Comparison of ENCODE assay signal across 9 mouse cellular contexts in the genomic region with DNA sequence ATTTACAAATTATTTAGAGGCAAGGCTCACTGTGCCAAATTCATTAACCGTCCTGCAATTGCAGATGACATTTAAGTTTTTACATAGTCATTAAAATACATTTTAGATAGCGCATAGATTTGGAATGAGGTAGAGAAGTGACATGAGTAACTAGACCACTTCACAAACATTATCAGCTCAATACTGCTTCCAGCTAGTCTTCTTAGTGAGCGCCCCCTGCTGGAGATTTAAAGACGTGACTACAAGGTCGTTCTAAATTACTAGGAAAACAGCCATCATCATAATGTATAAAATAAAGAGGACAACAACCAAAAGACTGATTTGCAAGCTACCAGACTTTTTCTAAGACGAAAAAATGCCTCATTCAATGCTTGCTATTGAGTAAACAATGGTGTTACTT. TPM values are rescaled to one million over a fixed set of nuclear protein-coding genes. Genes with fewer than 3 reads are reported as not detected.
DNase-seq lines count a peak whose midpoint lies in the region; ATAC-seq and TF ChIP-seq lines count a peak whose summit lies in the region.
"Had no signal": no experiment of that assay in that cellular context is flagged by ENCODE, and none has a peak within 500 bp of the region (broad histone marks: within the 10 kb centered on the region; RNA-seq: fewer than 3 reads in every experiment).

No protein-coding gene starts in this region.

- ATAC-seq in forebrain, embryonic 14.5 days: peak; percentile 68; the same call in 1 of the 2 replicates

- peak; percentile 75 for TF ChIP-seq CTCF in left cerebral cortex, adult 2 months (IDR thresholded peaks at IDR 0.05)

- no peaks in the 10 kb centered on the region for H3K4me1 ChIP-seq in forebrain, embryonic 14.5 days (ENCODE audit: control insufficient read depth, insufficient read depth, low read length)
- H3K4me1 ChIP-seq: lung, embryonic 15.5 days had no signal

- H3K27ac ChIP-seq in left cerebral cortex, adult 2 months: no peak overlapping the region
- H3K27ac ChIP-seq in forebrain, embryonic 14.5 days (ENCODE audit: low read depth, low read length): no peak overlapping the region
- H3K27ac ChIP-seq: lung, embryonic 15.5 days had no signal

- no peak overlapping the region for H3K9ac ChIP-seq in forebrain, embryonic 14.5 days (ENCODE audit: low read length)
- H3K9ac ChIP-seq: lung, embryonic 15.5 days had no signal

- intact Hi-C loops in left cerebral cortex, adult 2 months (cut with DNase I): loop anchor here (5.0 to 10.0 kb wide), 3 partner anchors 250 to 653 kb away; no protein-coding TSS in a partner anchor

- H3K4me2 ChIP-seq in forebrain, embryonic 14.5 days (ENCODE audit: low read length): no peak overlapping the region
- H3K4me2 ChIP-seq: lung, embryonic 15.5 days had no signal

- H3K4me3 ChIP-seq in left cerebral cortex, adult 2 months: no peak overlapping the region
- no peak overlapping the region for H3K4me3 ChIP-seq in forebrain, embryonic 14.5 days (ENCODE audit: low read depth, low read length)
- H3K4me3 ChIP-seq: lung, embryonic 15.5 days had no signal

- no peaks in the 10 kb centered on the region for H3K9me3 ChIP-seq in forebrain, embryonic 14.5 days (replicated peaks; ENCODE audit: control insufficient read depth, low read length)
- H3K9me3 ChIP-seq: lung, embryonic 15.5 days had no signal

- H3K27me3 ChIP-seq in forebrain, embryonic 14.5 days (replicated peaks; ENCODE audit: control insufficient read depth, insufficient read depth, low read length): no peaks in the 10 kb centered on the region
- H3K27me3 ChIP-seq: lung, embryonic 15.5 days had no signal

- 17% methylated on average over 6 of the region's 6 CpGs for WGBS in forebrain, embryonic 14.5 days

- no peaks in the 10 kb centered on the region for H3K36me3 ChIP-seq in forebrain, embryonic 14.5 days (ENCODE audit: control insufficient read depth, insufficient read depth, low read length)
- H3K36me3 ChIP-seq: lung, embryonic 15.5 days had no signal

- DNase-seq in left cerebral cortex, adult 2 months (ENCODE audit: extremely low spot score in 1 of 2, low spot score in 2 of 2): peak in 1 of 2 experiments; percentile 35
- no peak for DNase-seq in left cerebral cortex, adult 8-10 months (ENCODE audit: low spot score in 2 of 2)
- DNase-seq in Muller cell, postnatal 12 days (ENCODE audit: inconsistent ontology term): peak; percentile 17
- peak; percentile 72 for DNase-seq in adrenal gland, postnatal 14 days
- peak; percentile 83 for DNase-seq in forebrain, embryonic 14.5 days (ENCODE audit: low spot score)
- DNase-seq in layer of hippocampus, postnatal 10 days (ENCODE audit: low spot score in 2 of 2): peak; percentile 59 to 70
- peak; percentile 46 to 70 for DNase-seq in right cerebral cortex, postnatal 10 days (ENCODE audit: low spot score in 2 of 2)
- DNase-seq in MN1 (ENCODE audit: low spot score): no peak

RNA-seq across cellular contexts. Expression of gene Xirp2, which starts 32.0 kb away (rescaled TPM):
- total RNA-seq in left cerebral cortex, adult 2 months (2021): under 1 TPM; 0.05 TPM
- under 1 TPM; 0.02 to 0.52 (median 0.32) TPM for total RNA-seq in left cerebral cortex, adult 8-10 months (2022)
- not detected in 2 replicates for total RNA-seq in adrenal gland, postnatal 14 days (2021)
- polyA plus RNA-seq in forebrain, embryonic 14.5 days (2014; fragmentation: Nextera tagmentation; extraction: Ambion mirVana): not detected in 2 replicates
- total RNA-seq in layer of hippocampus, postnatal 10 days (2021): under 1 TPM in 1 of 2 experiments, not detected in 1; 0.02 TPM

RNA-seq across cellular contexts. Expression of gene Gm26727, which starts 44.8 kb away (rescaled TPM):
- total RNA-seq in left cerebral cortex, adult 2 months (2021): not detected
- not detected for total RNA-seq in left cerebral cortex, adult 8-10 months (2022)
- total RNA-seq in adrenal gland, postnatal 14 days (2021): not detected in 2 replicates
- polyA plus RNA-seq in forebrain, embryonic 14.5 days (2014; fragmentation: Nextera tagmentation; extraction: Ambion mirVana): not detected in 2 replicates
- total RNA-seq in layer of hippocampus, postnatal 10 days (2021): not detected
- polyA plus RNA-seq: lung, embryonic 15.5 days had no signal

Comparison
In these comparisons a context has a peak if more than half of its experiments do, and no peak if none do; other contexts are left out.
1. DNase-seq: peak in Muller cell, postnatal 12 days (single experiment), adrenal gland, postnatal 14 days (single experiment), forebrain, embryonic 14.5 days (single experiment), layer of hippocampus, postnatal 10 days (2 of 2) and right cerebral cortex, postnatal 10 days (2 of 2); none in left cerebral cortex, adult 8-10 months (0 of 2) and MN1 (single experiment).